Comparison of ENCODE assay signal across 18 mouse cellular contexts in the genomic region with DNA sequence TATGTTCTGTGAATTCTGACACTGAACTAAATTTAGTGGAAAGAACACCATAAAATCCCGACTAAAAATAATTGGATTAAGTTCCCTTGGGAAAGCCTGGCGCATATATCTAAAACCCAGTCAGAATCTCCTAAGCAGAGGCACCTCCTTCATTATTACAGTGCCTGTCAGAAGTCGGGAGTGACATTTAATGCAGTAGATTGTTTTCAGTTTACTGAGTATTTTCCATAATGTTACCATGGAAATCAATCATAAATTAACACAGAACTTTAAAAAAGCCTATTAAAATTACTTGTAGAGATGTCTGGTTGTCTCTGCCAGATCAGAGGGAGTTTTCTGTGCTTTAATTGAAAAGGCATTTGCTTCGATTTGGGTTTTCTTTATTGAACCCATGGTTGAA. TPM values are rescaled to one million over a fixed set of nuclear protein-coding genes. Genes with fewer than 3 reads are reported as not detected.
DNase-seq lines count a peak whose midpoint lies in the region; ATAC-seq and TF ChIP-seq lines count a peak whose summit lies in the region.
"Had no signal": no experiment of that assay in that cellular context is flagged by ENCODE, and none has a peak within 500 bp of the region (broad histone marks: within the 10 kb centered on the region; RNA-seq: fewer than 3 reads in every experiment).

No protein-coding gene starts in this region.

- no peaks in the 10 kb centered on the region for H3K27me3 ChIP-seq in forebrain, embryonic 10.5 days (ENCODE audit: poor library complexity, severe bottlenecking)
- H3K27me3 ChIP-seq in forebrain, embryonic 12.5 days: no peaks in the 10 kb centered on the region
- H3K27me3 ChIP-seq in forebrain, embryonic 16.5 days (replicated peaks; ENCODE audit: control insufficient read depth, insufficient read depth, low read length): no peaks in the 10 kb centered on the region
- H3K27me3 ChIP-seq in midbrain, postnatal 0 days (ENCODE audit: insufficient read depth, low read length): no peaks in the 10 kb centered on the region
- H3K27me3 ChIP-seq: embryonic facial prominence, embryonic 15.5 days; heart, embryonic 13.5 days; neural tube, embryonic 13.5 days had no signal

- TF ChIP-seq CTCF in left cerebral cortex, adult 2 months (IDR thresholded peaks at IDR 0.05): no peak
- TF ChIP-seq CTCF in midbrain, postnatal 0 days (IDR thresholded peaks at IDR 0.05): no peak

- H3K27ac ChIP-seq in forebrain, embryonic 10.5 days: 0 out of 2 replicates have a peak overlapping the region, but pooled peaks have one; percentile 66
- no peak overlapping the region for H3K27ac ChIP-seq in forebrain, embryonic 12.5 days
- H3K27ac ChIP-seq in left cerebral cortex, adult 2 months: peak overlapping the region; percentile 53; the same call in 1 of the 2 replicates
- peak overlapping the region; percentile 83 for H3K27ac ChIP-seq in forebrain, embryonic 16.5 days (ENCODE audit: low read length)
- H3K27ac ChIP-seq in midbrain, postnatal 0 days (ENCODE audit: low read depth, low read length): no peak overlapping the region
- H3K27ac ChIP-seq: embryonic facial prominence, embryonic 15.5 days; heart, embryonic 13.5 days; liver, embryonic 14.5 days had no signal

- H3K9ac ChIP-seq in forebrain, embryonic 12.5 days: no peak overlapping the region
- no peak overlapping the region for H3K9ac ChIP-seq in forebrain, embryonic 16.5 days (replicated peaks; ENCODE audit: low read depth, low read length)
- no peak overlapping the region for H3K9ac ChIP-seq in midbrain, postnatal 0 days (replicated peaks; ENCODE audit: low read length, poor library complexity, severe bottlenecking)
- H3K9ac ChIP-seq: embryonic facial prominence, embryonic 15.5 days; heart, embryonic 13.5 days; liver, embryonic 14.5 days; neural tube, embryonic 13.5 days had no signal

- H3K4me3 ChIP-seq in forebrain, embryonic 10.5 days: no peak overlapping the region
- H3K4me3 ChIP-seq in forebrain, embryonic 12.5 days (replicated peaks): no peak overlapping the region
- H3K4me3 ChIP-seq in left cerebral cortex, adult 2 months: no peak overlapping the region
- H3K4me3 ChIP-seq in forebrain, embryonic 16.5 days (replicated peaks; ENCODE audit: low read length): no peak overlapping the region
- no peak overlapping the region for H3K4me3 ChIP-seq in midbrain, postnatal 0 days (ENCODE audit: low read depth, low read length)
- H3K4me3 ChIP-seq: embryonic facial prominence, embryonic 15.5 days; heart, embryonic 13.5 days; neural tube, embryonic 13.5 days had no signal

- no peaks in the 10 kb centered on the region for H3K36me3 ChIP-seq in forebrain, embryonic 10.5 days (replicated peaks)
- H3K36me3 ChIP-seq in forebrain, embryonic 12.5 days (replicated peaks): no peaks in the 10 kb centered on the region
- no peaks in the 10 kb centered on the region for H3K36me3 ChIP-seq in forebrain, embryonic 16.5 days (ENCODE audit: control insufficient read depth, insufficient read depth)
- no peaks in the 10 kb centered on the region for H3K36me3 ChIP-seq in midbrain, postnatal 0 days (ENCODE audit: insufficient read depth, low read length)
- H3K36me3 ChIP-seq: embryonic facial prominence, embryonic 15.5 days; heart, embryonic 13.5 days; neural tube, embryonic 13.5 days had no signal

- H3K4me2 ChIP-seq in forebrain, embryonic 12.5 days: no peak overlapping the region
- peak overlapping the region; percentile 38 for H3K4me2 ChIP-seq in forebrain, embryonic 16.5 days (ENCODE audit: low read length)
- no peak overlapping the region for H3K4me2 ChIP-seq in midbrain, postnatal 0 days (ENCODE audit: low read depth, low read length, poor library complexity, severe bottlenecking)
- H3K4me2 ChIP-seq: embryonic facial prominence, embryonic 15.5 days; heart, embryonic 13.5 days had no signal

- 54% methylated on average over 4 of the region's 4 CpGs for WGBS in forebrain, embryonic 10.5 days
- WGBS in forebrain, embryonic 12.5 days: 30% methylated on average over 4 of the region's 4 CpGs
- WGBS in forebrain, embryonic 16.5 days: 10% methylated on average over 4 of the region's 4 CpGs
- 19% methylated on average over 4 of the region's 4 CpGs for WGBS in midbrain, postnatal 0 days

- intact Hi-C loops in left cerebral cortex, adult 2 months (cut with DNase I): no loop called here
- intact Hi-C loops in left cerebral cortex, postnatal 4 days (cut with DNase I): no loop called here
- intact Hi-C loops in left cerebral cortex, postnatal 36 days (cut with DNase I): no loop called here

- DNase-seq in forebrain, embryonic 10.5 days (ENCODE audit: extremely low spot score, low spot score): no peak
- DNase-seq in left cerebral cortex, adult 2 months (ENCODE audit: extremely low spot score in 1 of 2, low spot score in 2 of 2): no peak
- no peak for DNase-seq in left cerebral cortex, postnatal 4 days
- DNase-seq in midbrain, postnatal 0 days (ENCODE audit: low spot score): peak; percentile 40
- no peak for DNase-seq in left cerebral cortex, postnatal 36 days (ENCODE audit: low spot score in 2 of 2)
- DNase-seq: adrenal gland, adult 2 months; cerebellum, adult 11 months; heart, adult 11 months; kidney, adult 18-20 months; kidney, postnatal 14 days had no signal

- peaks cover 6% of the 10 kb centered on the region; the same call in 1 of the 2 replicates for H3K9me3 ChIP-seq in forebrain, embryonic 10.5 days
- H3K9me3 ChIP-seq in forebrain, embryonic 12.5 days: no peaks in the 10 kb centered on the region
- H3K9me3 ChIP-seq in forebrain, embryonic 16.5 days (ENCODE audit: control insufficient read depth, low read length): no peaks in the 10 kb centered on the region
- no peaks in the 10 kb centered on the region for H3K9me3 ChIP-seq in midbrain, postnatal 0 days (ENCODE audit: low read length)
- H3K9me3 ChIP-seq: embryonic facial prominence, embryonic 15.5 days; heart, embryonic 13.5 days; neural tube, embryonic 13.5 days had no signal

- H3K4me1 ChIP-seq in forebrain, embryonic 10.5 days: peaks cover 22% of the 10 kb centered on the region
- peaks cover 12% of the 10 kb centered on the region for H3K4me1 ChIP-seq in forebrain, embryonic 12.5 days
- H3K4me1 ChIP-seq in forebrain, embryonic 16.5 days (replicated peaks; ENCODE audit: control insufficient read depth, insufficient read depth, low read length): peaks cover 13% of the 10 kb centered on the region
- peaks cover 6% of the 10 kb centered on the region for H3K4me1 ChIP-seq in midbrain, postnatal 0 days (ENCODE audit: insufficient read depth, low read length)
- H3K4me1 ChIP-seq: embryonic facial prominence, embryonic 15.5 days had no signal

- no peak for ATAC-seq in forebrain, embryonic 12.5 days (ENCODE audit: low FRiP score)
- peak; percentile 82 for ATAC-seq in forebrain, embryonic 16.5 days
- no peak for ATAC-seq in midbrain, postnatal 0 days (ENCODE audit: low FRiP score)
- ATAC-seq in megakaryocyte-erythroid progenitor cell, adult 5-6 weeks (replicated peaks; ENCODE audit: low FRiP score, low TSS enrichment, poor library complexity, severe bottlenecking): no peak

RNA-seq across cellular contexts. Expression of a gene that starts 33.2 kb away (rescaled TPM):
- 0.26 TPM in 2 replicates for polyA plus RNA-seq in forebrain, embryonic 10.5 days (2016; fragmentation: Nextera tagmentation; extraction: Ambion mirVana)
- 0.38 and 0.51 TPM in 2 replicates for polyA plus RNA-seq in forebrain, embryonic 12.5 days (2016; fragmentation: Nextera tagmentation; extraction: Ambion mirVana)
- under 1 TPM; 0.57 to 0.61 TPM for total RNA-seq in left cerebral cortex, adult 2 months (2021)
- total RNA-seq in left cerebral cortex, postnatal 4 days (2021): under 1 TPM in 1 of 2 experiments, not detected in 1; 0.10 TPM
- polyA plus RNA-seq in forebrain, embryonic 16.5 days (2015; fragmentation: Nextera tagmentation; extraction: Ambion mirVana): 0.24 and 0.39 TPM in 2 replicates
- total RNA-seq in midbrain, postnatal 0 days (2014; rRNA removed): 0.14 and 0.44 TPM in 2 replicates
- 0.21 and 0.31 TPM in 2 replicates for polyA plus RNA-seq in midbrain, postnatal 0 days (2015; fragmentation: Nextera tagmentation; extraction: Ambion mirVana)
- total RNA-seq in megakaryocyte-erythroid progenitor cell, adult 5-6 weeks (2014; fragmentation: Nextera tagmentation): not detected in 2 replicates
- total RNA-seq in megakaryocyte-erythroid progenitor cell, adult 5-6 weeks (2017): 0.08 TPM in 1 of 2 replicates, not detected in the other
- total RNA-seq in left cerebral cortex, postnatal 36 days (2021): under 1 TPM; 0.57 to 0.63 TPM
- total RNA-seq: monocyte, adult 5-6 weeks had no signal

Comparison
In these comparisons a context has a peak if more than half of its experiments do, and no peak if none do; other contexts are left out.
1. H3K27ac ChIP-seq: peak in forebrain, embryonic 10.5 days (single experiment), left cerebral cortex, adult 2 months (single experiment) and forebrain, embryonic 16.5 days (single experiment); none in forebrain, embryonic 12.5 days (single experiment) and midbrain, postnatal 0 days (single experiment).